9 mouse cellular contexts compared by ENCODE assay signal in genomic region chr6:128435474-128435873, GRCm38 (mm10). TPM values are rescaled to one million over a fixed set of nuclear protein-coding genes. Genes with fewer than 3 reads are reported as not detected.
DNase-seq lines count a peak whose midpoint lies in the region; ATAC-seq lines count a peak whose summit lies in the region.
"Had no signal": no experiment of that assay in that cellular context is flagged by ENCODE, and none has a peak within 500 bp of the region (broad histone marks: within the 10 kb centered on the region; RNA-seq: fewer than 3 reads in every experiment).

No protein-coding gene starts in this region.

- ATAC-seq in embryonic facial prominence, embryonic 14.5 days (ENCODE audit: low read depth): no peak
- ATAC-seq in heart, embryonic 12.5 days (ENCODE audit: insufficient number of reproducible peaks, low FRiP score): peak; percentile 26; the same call in 1 of the 2 replicates
- ATAC-seq in frontal cortex, adult (ENCODE audit: low TSS enrichment): no peak
- no peak for ATAC-seq in hindbrain, embryonic 12.5 days (ENCODE audit: low FRiP score)
- no peak for ATAC-seq in granulocyte monocyte progenitor cell, adult 5-6 weeks (replicated peaks; ENCODE audit: poor library complexity, severe bottlenecking)

- no peak overlapping the region for H3K9ac ChIP-seq in embryonic facial prominence, embryonic 14.5 days (ENCODE audit: low read depth, low read length)
- H3K9ac ChIP-seq in heart, embryonic 12.5 days: no peak overlapping the region
- H3K9ac ChIP-seq in hindbrain, embryonic 12.5 days: no peak overlapping the region
- H3K9ac ChIP-seq: limb, embryonic 12.5 days had no signal

- peaks cover 8% of the 10 kb centered on the region; the same call in 1 of the 2 replicates for H3K4me1 ChIP-seq in embryonic facial prominence, embryonic 14.5 days (ENCODE audit: control insufficient read depth, insufficient read depth, low read length)
- peaks cover 23% of the 10 kb centered on the region for H3K4me1 ChIP-seq in embryonic facial prominence, embryonic 10.5 days
- H3K4me1 ChIP-seq in heart, embryonic 12.5 days (replicated peaks): peaks cover 40% of the 10 kb centered on the region
- peaks cover 12% of the 10 kb centered on the region for H3K4me1 ChIP-seq in hindbrain, embryonic 12.5 days

- no peak overlapping the region for H3K27ac ChIP-seq in embryonic facial prominence, embryonic 14.5 days (replicated peaks; ENCODE audit: low read depth, low read length)
- H3K27ac ChIP-seq in embryonic facial prominence, embryonic 10.5 days (replicated peaks): no peak overlapping the region
- peak overlapping the region; percentile 78 for H3K27ac ChIP-seq in heart, embryonic 12.5 days (ENCODE audit: poor library complexity, severe bottlenecking)
- H3K27ac ChIP-seq in hindbrain, embryonic 12.5 days: no peak overlapping the region
- H3K27ac ChIP-seq: limb, embryonic 12.5 days had no signal

- 83% methylated on average over 5 of the region's 5 CpGs for WGBS in embryonic facial prominence, embryonic 14.5 days
- WGBS in embryonic facial prominence, embryonic 10.5 days: 96% methylated on average over 5 of the region's 5 CpGs
- WGBS in heart, embryonic 12.5 days: 11% methylated on average over 5 of the region's 5 CpGs
- WGBS in hindbrain, embryonic 12.5 days: 93% methylated on average over 5 of the region's 5 CpGs

- peaks cover 62% of the 10 kb centered on the region for H3K36me3 ChIP-seq in embryonic facial prominence, embryonic 14.5 days (ENCODE audit: control insufficient read depth, insufficient read depth, low read length)
- H3K36me3 ChIP-seq in embryonic facial prominence, embryonic 10.5 days (replicated peaks): peaks cover 63% of the 10 kb centered on the region
- peaks cover 50% of the 10 kb centered on the region for H3K36me3 ChIP-seq in heart, embryonic 12.5 days
- peaks cover 59% of the 10 kb centered on the region for H3K36me3 ChIP-seq in hindbrain, embryonic 12.5 days

- H3K27me3 ChIP-seq in embryonic facial prominence, embryonic 14.5 days (replicated peaks; ENCODE audit: control insufficient read depth, insufficient read depth, low read length): no peaks in the 10 kb centered on the region
- 0 out of 2 replicates have a peak, but pooled peaks cover 5% of the 10 kb centered on the region for H3K27me3 ChIP-seq in embryonic facial prominence, embryonic 10.5 days (replicated peaks; ENCODE audit: low read depth, poor library complexity, severe bottlenecking)
- no peaks in the 10 kb centered on the region for H3K27me3 ChIP-seq in heart, embryonic 12.5 days (replicated peaks)
- no peaks in the 10 kb centered on the region for H3K27me3 ChIP-seq in hindbrain, embryonic 12.5 days
- H3K27me3 ChIP-seq: limb, embryonic 12.5 days had no signal

- peak; percentile 19 for DNase-seq in embryonic facial prominence, embryonic 14.5 days (ENCODE audit: low spot score)
- no peak for DNase-seq in embryonic facial prominence, embryonic 10.5 days (ENCODE audit: low spot score)
- DNase-seq in adrenal gland, postnatal 4 days (ENCODE audit: low spot score in 2 of 2): peak; percentile 30 to 62
- DNase-seq in lung, postnatal 10 days: peak; percentile 90

- H3K9me3 ChIP-seq in embryonic facial prominence, embryonic 14.5 days (ENCODE audit: control insufficient read depth, low read length): no peaks in the 10 kb centered on the region
- H3K9me3 ChIP-seq in embryonic facial prominence, embryonic 10.5 days: no peaks in the 10 kb centered on the region
- H3K9me3 ChIP-seq in heart, embryonic 12.5 days (replicated peaks): no peaks in the 10 kb centered on the region
- no peaks in the 10 kb centered on the region for H3K9me3 ChIP-seq in hindbrain, embryonic 12.5 days (replicated peaks)
- H3K9me3 ChIP-seq: limb, embryonic 12.5 days had no signal

- no peak overlapping the region for H3K4me3 ChIP-seq in embryonic facial prominence, embryonic 14.5 days (ENCODE audit: low read depth, low read length)
- no peak overlapping the region for H3K4me3 ChIP-seq in embryonic facial prominence, embryonic 10.5 days
- H3K4me3 ChIP-seq in heart, embryonic 12.5 days: no peak overlapping the region
- no peak overlapping the region for H3K4me3 ChIP-seq in hindbrain, embryonic 12.5 days
- H3K4me3 ChIP-seq: limb, embryonic 12.5 days had no signal

- no peak overlapping the region for H3K4me2 ChIP-seq in embryonic facial prominence, embryonic 14.5 days (ENCODE audit: low read depth, low read length)
- peak overlapping the region; percentile 26; the same call in 1 of the 2 replicates for H3K4me2 ChIP-seq in heart, embryonic 12.5 days
- H3K4me2 ChIP-seq in hindbrain, embryonic 12.5 days (replicated peaks): no peak overlapping the region
- H3K4me2 ChIP-seq: limb, embryonic 12.5 days had no signal

RNA-seq across cellular contexts. Expression of gene Fkbp4, which starts 3.0 kb away (rescaled TPM):
- polyA plus RNA-seq in embryonic facial prominence, embryonic 14.5 days (2014; fragmentation: Nextera tagmentation; extraction: Ambion mirVana): 295 and 300 TPM in 2 replicates
- 813 and 858 TPM in 2 replicates for polyA plus RNA-seq in embryonic facial prominence, embryonic 10.5 days (2016; fragmentation: Nextera tagmentation; extraction: Ambion mirVana)
- total RNA-seq in adrenal gland, postnatal 4 days (2021): 100 to 1,000 TPM; 190 to 194 TPM
- polyA plus RNA-seq in heart, embryonic 12.5 days (2016; fragmentation: Nextera tagmentation; extraction: Ambion mirVana): 295 and 296 TPM in 2 replicates
- polyA plus RNA-seq in hindbrain, embryonic 12.5 days (2016; fragmentation: Nextera tagmentation; extraction: Ambion mirVana): 415 and 439 TPM in 2 replicates
- 216 and 249 TPM in 2 replicates for total RNA-seq in granulocyte monocyte progenitor cell, adult 5-6 weeks (2014; fragmentation: Nextera tagmentation)
- total RNA-seq in granulocyte monocyte progenitor cell, adult 5-6 weeks (2017): 331 and 365 TPM in 2 replicates

RNA-seq across cellular contexts. Expression of gene Itfg2, which starts 10.7 kb away (rescaled TPM):
- 22.5 and 27.6 TPM in 2 replicates for polyA plus RNA-seq in embryonic facial prominence, embryonic 14.5 days (2014; fragmentation: Nextera tagmentation; extraction: Ambion mirVana)
- 39.0 and 43.7 TPM in 2 replicates for polyA plus RNA-seq in embryonic facial prominence, embryonic 10.5 days (2016; fragmentation: Nextera tagmentation; extraction: Ambion mirVana)
- 10 to 100 TPM; 30.8 to 43.9 TPM for total RNA-seq in adrenal gland, postnatal 4 days (2021)
- polyA plus RNA-seq in heart, embryonic 12.5 days (2016; fragmentation: Nextera tagmentation; extraction: Ambion mirVana): 28.4 and 29.1 TPM in 2 replicates
- 33.4 and 37.7 TPM in 2 replicates for polyA plus RNA-seq in hindbrain, embryonic 12.5 days (2016; fragmentation: Nextera tagmentation; extraction: Ambion mirVana)
- total RNA-seq in granulocyte monocyte progenitor cell, adult 5-6 weeks (2014; fragmentation: Nextera tagmentation): 9.9 and 75.9 TPM in 2 replicates
- total RNA-seq in granulocyte monocyte progenitor cell, adult 5-6 weeks (2017): 23.5 and 33.3 TPM in 2 replicates

RNA-seq across cellular contexts. Expression of gene Nrip2, which starts 36.4 kb away (rescaled TPM):
- polyA plus RNA-seq in embryonic facial prominence, embryonic 14.5 days (2014; fragmentation: Nextera tagmentation; extraction: Ambion mirVana): 6.9 and 7.2 TPM in 2 replicates
- 2.0 and 2.2 TPM in 2 replicates for polyA plus RNA-seq in embryonic facial prominence, embryonic 10.5 days (2016; fragmentation: Nextera tagmentation; extraction: Ambion mirVana)
- 1 to 10 TPM; 4.1 to 6.2 TPM for total RNA-seq in adrenal gland, postnatal 4 days (2021)
- polyA plus RNA-seq in heart, embryonic 12.5 days (2016; fragmentation: Nextera tagmentation; extraction: Ambion mirVana): 1.6 and 2.5 TPM in 2 replicates
- 4.1 and 5.6 TPM in 2 replicates for polyA plus RNA-seq in hindbrain, embryonic 12.5 days (2016; fragmentation: Nextera tagmentation; extraction: Ambion mirVana)
- total RNA-seq in granulocyte monocyte progenitor cell, adult 5-6 weeks (2014; fragmentation: Nextera tagmentation): not detected in 2 replicates
- not detected in 2 replicates for total RNA-seq in granulocyte monocyte progenitor cell, adult 5-6 weeks (2017)
